18 mouse cellular contexts compared by ENCODE assay signal in genomic region chr6:33892142-33892541, GRCm38 (mm10).
DNase-seq lines count a peak whose midpoint lies in the region; TF ChIP-seq lines count a peak whose summit lies in the region.
"Had no signal": no experiment of that assay in that cellular context is flagged by ENCODE, and none has a peak within 500 bp of the region (broad histone marks: within the 10 kb centered on the region; RNA-seq: fewer than 3 reads in every experiment).

No protein-coding gene starts in this region.

- no peak for TF ChIP-seq CTCF in C2C12 (IDR thresholded peaks at IDR 0.05; ENCODE audit: control insufficient read depth, insufficient read depth, insufficient read length)

- H3K36me3 ChIP-seq in C2C12 (ENCODE audit: control insufficient read depth, insufficient read depth) = no peaks in the 10 kb centered on the region
- H3K36me3 ChIP-seq: embryonic facial prominence, embryonic 13.5 days; hindbrain, embryonic 10.5 days; limb, embryonic 13.5 days; liver, embryonic 13.5 days; neural tube, embryonic 15.5 days had no signal

- DNase-seq in heart, adult 11 months = peak; percentile 89
- no peak for DNase-seq in heart, adult 8-10 months (ENCODE audit: low spot score)
- DNase-seq in kidney, postnatal 10 days = peak; percentile 18
- no peak for DNase-seq in kidney, adult 11 months
- peak; percentile 15 for DNase-seq in mesoderm, embryonic 11.5 days (ENCODE audit: low read depth, low spot score)
- no peak for DNase-seq in MN1 (ENCODE audit: low spot score)
- DNase-seq: adrenal gland, postnatal 14 days; B cell, adult 2 months; cerebellum, postnatal 10 days; forebrain, postnatal 0 days; liver, embryonic 13.5 days; midbrain, embryonic 14.5 days; thymus, postnatal 25 days had no signal

- H3ac ChIP-seq in C2C12 (ENCODE audit: control insufficient read depth, insufficient read length, low read depth) = no peak overlapping the region

- no peaks in the 10 kb centered on the region for H3K27me3 ChIP-seq in C2C12 (ENCODE audit: control insufficient read depth, insufficient read depth, insufficient read length)
- H3K27me3 ChIP-seq: embryonic facial prominence, embryonic 13.5 days; limb, embryonic 13.5 days; liver, embryonic 13.5 days; neural tube, embryonic 15.5 days had no signal

- H3K79me3 ChIP-seq in C2C12 (ENCODE audit: low read depth) = no peaks in the 10 kb centered on the region

- no peak overlapping the region for H3K4me3 ChIP-seq in C2C12 (ENCODE audit: insufficient read depth, poor library complexity, severe bottlenecking)
- H3K4me3 ChIP-seq: embryonic facial prominence, embryonic 13.5 days; hindbrain, embryonic 10.5 days; limb, embryonic 13.5 days; liver, embryonic 13.5 days; neural tube, embryonic 15.5 days had no signal

- no peaks in the 10 kb centered on the region for H3K79me2 ChIP-seq in C2C12 (ENCODE audit: control insufficient read depth, insufficient read depth)

TF ChIP-seq in C2C12, 6 proteins besides CTCF, POLR2A, EP300 and RAD21:
- TF ChIP-seq MYOD1 (IDR thresholded peaks at IDR 0.05; ENCODE audit: control insufficient read depth, insufficient read length, low read depth) (peak; percentile 9), MYOG (IDR thresholded peaks at IDR 0.05; ENCODE audit: control insufficient read depth, extremely low read depth, insufficient read length) (no peak)
TF ChIP-seq in C2C12: peak in this region for 1.

Comparison
In these comparisons a context has a peak if more than half of its experiments do, and no peak if none do; other contexts are left out.
1. DNase-seq: peak in heart, adult 11 months (single experiment), kidney, postnatal 10 days (single experiment) and mesoderm, embryonic 11.5 days (single experiment); none in heart, adult 8-10 months (single experiment), kidney, adult 11 months (single experiment) and MN1 (single experiment).